Mouse (Mus musculus) olfactory bulb, adult 2 months (tissue): ENCODE measurements around the gene Lnpk.

ENCODE experiments used
- CTCF ChIP-seq: fragments of 200-500 bp; IDR thresholded peaks from 2 replicates; pipeline ENCODE4 v1.5.1; 2012; ENCODE audit warnings: low read depth, mild to moderate bottlenecking, low read length, moderate library complexity; ENCODE audit not compliant: insufficient read depth
- POLR2A ChIP-seq: fragments of 200-500 bp; IDR thresholded peaks from 2 replicates; pipeline ENCODE4 v1.6.1; 2012; ENCODE audit warnings: mild to moderate bottlenecking, low read depth, low read length, moderate library complexity; ENCODE audit not compliant: insufficient read depth

DNA sequence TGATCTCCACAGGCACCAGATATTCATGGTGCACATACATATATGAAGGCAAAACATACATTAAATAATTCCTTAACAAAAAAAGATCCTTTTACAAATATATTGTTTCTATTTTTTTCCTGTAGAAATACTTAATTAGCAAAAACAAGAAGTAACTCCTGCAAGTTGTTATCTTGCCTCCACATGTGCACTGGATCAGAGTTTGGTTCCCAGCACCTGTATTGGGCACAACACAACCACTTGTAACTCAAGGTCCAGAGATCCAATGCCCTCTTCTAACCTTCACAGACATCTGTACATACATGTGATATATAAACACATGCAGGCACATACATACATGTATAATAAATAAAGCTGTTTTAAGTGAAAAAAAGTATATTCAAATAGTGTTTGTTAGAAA, 27.3 kb downstream of the Lnpk start:
- no peak for TF ChIP-seq CTCF
- TF ChIP-seq POLR2A, result no peak
